ENCODE assay signal across 8 mouse cellular contexts in the genomic region with DNA sequence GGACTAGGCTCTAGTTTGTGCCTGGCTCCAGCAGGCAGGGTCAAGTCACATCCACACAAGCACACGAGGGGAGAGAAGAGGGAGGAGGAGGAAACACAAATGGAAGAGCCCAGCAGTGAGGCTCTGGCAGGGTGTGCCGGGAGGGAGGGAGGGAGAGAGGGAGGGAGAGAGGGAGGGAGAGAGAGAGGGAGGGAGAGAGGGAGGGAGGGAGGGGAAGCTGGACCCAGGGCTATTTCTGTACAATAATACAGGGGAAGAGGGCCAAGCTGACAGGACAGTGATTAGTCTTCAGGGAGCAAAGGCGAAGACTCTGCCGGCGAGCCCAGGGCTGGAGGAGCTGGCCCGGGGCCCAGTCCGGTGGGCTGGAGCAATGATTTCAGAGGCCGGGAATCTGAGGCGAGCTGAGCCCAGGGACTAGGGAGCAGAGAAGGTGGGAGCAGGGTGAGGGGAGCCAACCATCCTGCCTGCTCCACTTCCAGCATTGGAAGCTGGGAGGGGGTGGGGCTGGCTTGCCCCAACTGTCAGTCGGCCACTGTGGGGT.
DNase-seq lines count a peak whose midpoint lies in the region; ATAC-seq lines count a peak whose summit lies in the region.

No protein-coding gene starts in this region.

- no peak overlapping the region for H3K4me2 ChIP-seq in forebrain, embryonic 14.5 days (ENCODE audit: low read length)
- no peak overlapping the region for H3K4me2 ChIP-seq in hindbrain, embryonic 14.5 days (replicated peaks)
- H3K4me2 ChIP-seq in neural tube, embryonic 15.5 days = no peak overlapping the region

- peak overlapping the region; percentile 36; the same call in 1 of the 2 replicates for H3K27ac ChIP-seq in forebrain, embryonic 14.5 days (ENCODE audit: low read depth, low read length)
- no peak overlapping the region for H3K27ac ChIP-seq in hindbrain, embryonic 14.5 days
- H3K27ac ChIP-seq in neural tube, embryonic 15.5 days (replicated peaks) = no peak overlapping the region; the same call in 1 of the 2 replicates

- H3K4me3 ChIP-seq in forebrain, embryonic 14.5 days (ENCODE audit: low read depth, low read length) = no peak overlapping the region
- H3K4me3 ChIP-seq in hindbrain, embryonic 14.5 days (replicated peaks; ENCODE audit: low read length) = no peak overlapping the region
- H3K4me3 ChIP-seq in neural tube, embryonic 15.5 days (replicated peaks) = no peak overlapping the region

- no peaks in the 10 kb centered on the region for H3K4me1 ChIP-seq in forebrain, embryonic 14.5 days (ENCODE audit: control insufficient read depth, insufficient read depth, low read length)
- H3K4me1 ChIP-seq in hindbrain, embryonic 14.5 days (replicated peaks; ENCODE audit: control insufficient read depth, insufficient read depth, low read length) = no peaks in the 10 kb centered on the region
- peaks cover 6% of the 10 kb centered on the region; the same call in 1 of the 2 replicates for H3K4me1 ChIP-seq in neural tube, embryonic 15.5 days

- H3K9ac ChIP-seq in forebrain, embryonic 14.5 days (ENCODE audit: low read length) = no peak overlapping the region
- no peak overlapping the region for H3K9ac ChIP-seq in hindbrain, embryonic 14.5 days
- no peak overlapping the region for H3K9ac ChIP-seq in neural tube, embryonic 15.5 days (replicated peaks)

- DNase-seq in adrenal gland, postnatal 10 days = peak; percentile 61
- DNase-seq in adrenal gland, adult 18-20 months (ENCODE audit: low spot score in 2 of 2) = no peak
- DNase-seq in forebrain, embryonic 14.5 days (ENCODE audit: low spot score) = peak; percentile 60
- no peak for DNase-seq in hindbrain, embryonic 14.5 days (ENCODE audit: low spot score)
- DNase-seq in liver = peak; percentile 35
- no peak for DNase-seq in right cerebral cortex, adult 2 months (ENCODE audit: low spot score in 2 of 2)
- no peak for DNase-seq in cerebellum, postnatal 36 days

- 43% methylated on average over 8 of the region's 10 CpGs for WGBS in forebrain, embryonic 14.5 days
- 33% methylated on average over 8 of the region's 10 CpGs for WGBS in hindbrain, embryonic 14.5 days
- WGBS in neural tube, embryonic 15.5 days = 27% methylated on average over 9 of the region's 10 CpGs

- H3K27me3 ChIP-seq in forebrain, embryonic 14.5 days (replicated peaks; ENCODE audit: control insufficient read depth, insufficient read depth, low read length) = no peaks in the 10 kb centered on the region
- peaks cover 55% of the 10 kb centered on the region for H3K27me3 ChIP-seq in hindbrain, embryonic 14.5 days (ENCODE audit: control insufficient read depth, insufficient read depth, low read length)
- H3K27me3 ChIP-seq in neural tube, embryonic 15.5 days (replicated peaks) = peaks cover 64% of the 10 kb centered on the region

- ATAC-seq in forebrain, embryonic 14.5 days = peak; percentile 87
- ATAC-seq in hindbrain, embryonic 14.5 days (ENCODE audit: low FRiP score) = peak; percentile 76
- ATAC-seq in neural tube, embryonic 15.5 days (ENCODE audit: low FRiP score) = peak; percentile 77

- no peaks in the 10 kb centered on the region for H3K9me3 ChIP-seq in forebrain, embryonic 14.5 days (replicated peaks; ENCODE audit: control insufficient read depth, low read length)
- H3K9me3 ChIP-seq in hindbrain, embryonic 14.5 days (ENCODE audit: control insufficient read depth, low read length) = no peaks in the 10 kb centered on the region
- no peaks in the 10 kb centered on the region for H3K9me3 ChIP-seq in neural tube, embryonic 15.5 days (replicated peaks)

- no peaks in the 10 kb centered on the region for H3K36me3 ChIP-seq in forebrain, embryonic 14.5 days (ENCODE audit: control insufficient read depth, insufficient read depth, low read length)
- H3K36me3 ChIP-seq in hindbrain, embryonic 14.5 days (replicated peaks; ENCODE audit: control insufficient read depth, insufficient read depth) = no peaks in the 10 kb centered on the region
- H3K36me3 ChIP-seq in neural tube, embryonic 15.5 days = no peaks in the 10 kb centered on the region

Comparison
In these comparisons a context has a peak if more than half of its experiments do, and no peak if none do; other contexts are left out.
1. DNase-seq: peak in adrenal gland, postnatal 10 days (single experiment), forebrain, embryonic 14.5 days (single experiment) and liver (single experiment); none in adrenal gland, adult 18-20 months (0 of 2), hindbrain, embryonic 14.5 days (single experiment), right cerebral cortex, adult 2 months (0 of 2) and cerebellum, postnatal 36 days (0 of 2).
2. Peak in every context shown above with its lines, with median percentiles within 50 percentile points of each other: ATAC-seq.